Mouse (Mus musculus): ENCODE measurements around the gene Ulk4. TPM values are rescaled to one million over a fixed set of nuclear protein-coding genes. Genes with fewer than 3 reads are reported as not detected.
A peak's percentile ranks its signal among the peaks of the same experiment; 100 is the strongest.

Ulk4 gene
- polyA plus RNA-seq, 1 experiment from 2014 or later = 149 TPM

DNA sequence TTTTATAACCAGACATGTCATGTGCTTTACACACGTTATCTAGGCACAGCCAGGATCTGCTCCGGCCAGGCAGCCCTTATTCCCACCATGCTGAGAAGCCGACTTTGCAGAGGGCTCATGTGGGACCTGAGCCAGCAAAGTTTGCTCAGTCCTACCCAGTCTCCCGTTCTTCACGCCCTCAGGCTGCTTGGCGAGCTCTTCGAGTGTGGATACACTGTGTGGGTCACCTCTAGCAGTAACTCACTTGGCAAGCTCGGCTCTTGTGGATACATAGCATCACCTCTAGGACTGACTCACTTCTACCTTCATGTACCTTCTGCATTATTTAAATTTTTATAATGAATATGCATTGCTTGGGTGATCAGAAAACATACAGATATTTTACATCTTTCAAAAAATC, 189.3 kb downstream of the Ulk4 start:
- H3K27ac ChIP-seq = no peak overlapping the region
- no peak overlapping the region for H3K9ac ChIP-seq
- no peak overlapping the region for H3K4me2 ChIP-seq
- no peaks in the 10 kb centered on the region for H3K4me1 ChIP-seq
- H3K27me3 ChIP-seq = no peaks in the 10 kb centered on the region
- WGBS = 36% methylated on average over 8 of the region's 8 CpGs
- no peaks in the 10 kb centered on the region for H3K36me3 ChIP-seq
- no peaks in the 10 kb centered on the region for H3K9me3 ChIP-seq
- no peak overlapping the region for H3K4me3 ChIP-seq
- ATAC-seq (ENCODE audit: borderline replicate concordance, extremely low read depth, low FRiP score, low TSS enrichment) = peak; percentile 66; the same call in 1 of the 2 replicates

GRCm38 (mm10) chr9:121084191-121084590, 192.8 kb downstream of the Ulk4 start:
- Histone ChIP-seq H3K27ac (no peak overlapping the region), H3K36me3 (no peaks in the 10 kb centered on the region), H3K4me2 (no peak overlapping the region), H3K4me3 (no peak overlapping the region), H3K9me3 (no peaks in the 10 kb centered on the region), H3K4me1 (peaks cover 9% of the 10 kb centered on the region), H3K27me3 (no peaks in the 10 kb centered on the region), H3K9ac (no peak overlapping the region)
- 67% methylated on average over 4 of the region's 4 CpGs for WGBS
- no peak for ATAC-seq (ENCODE audit: borderline replicate concordance, extremely low read depth, low FRiP score, low TSS enrichment)

- no peak for ATAC-seq (ENCODE audit: borderline replicate concordance, extremely low read depth, low FRiP score, low TSS enrichment)
- H3K36me3 ChIP-seq = no peaks in the 10 kb centered on the region
- no peak overlapping the region for H3K4me2 ChIP-seq
- no peak overlapping the region for H3K27ac ChIP-seq
- no peak overlapping the region for H3K9ac ChIP-seq
- 79% methylated on average over 3 of the region's 3 CpGs for WGBS
- no peaks in the 10 kb centered on the region for H3K9me3 ChIP-seq
- H3K4me1 ChIP-seq = peaks cover 15% of the 10 kb centered on the region
- no peak overlapping the region for H3K4me3 ChIP-seq
- no peaks in the 10 kb centered on the region for H3K27me3 ChIP-seq
Measured at GRCm38 (mm10) chr9:121080834-121081233, 196.2 kb downstream of the Ulk4 start.

DNA sequence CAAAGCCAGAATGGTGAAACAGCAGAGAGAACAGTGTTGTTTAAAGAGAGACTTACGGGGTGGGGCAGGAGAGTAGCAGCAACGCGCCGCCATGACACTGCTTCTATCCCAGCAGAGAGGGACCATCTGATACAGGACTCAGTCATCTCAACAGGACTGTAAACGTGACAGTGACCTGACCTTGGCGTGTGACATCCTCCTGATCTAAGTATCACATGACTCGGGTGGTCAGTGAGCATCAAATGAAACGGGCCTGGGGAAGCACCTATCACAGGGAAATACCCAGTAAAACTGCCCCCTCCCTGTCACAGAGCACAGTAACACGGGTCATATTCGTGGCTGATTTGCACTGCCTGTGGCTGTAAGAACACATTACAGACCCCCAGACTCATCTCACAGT, 196.6 kb downstream of the Ulk4 start:
- no peak overlapping the region for H3K9ac ChIP-seq
- H3K4me2 ChIP-seq = no peak overlapping the region
- no peak for ATAC-seq (ENCODE audit: borderline replicate concordance, extremely low read depth, low FRiP score, low TSS enrichment)
- no peaks in the 10 kb centered on the region for H3K27me3 ChIP-seq
- H3K9me3 ChIP-seq = no peaks in the 10 kb centered on the region
- peaks cover 15% of the 10 kb centered on the region for H3K4me1 ChIP-seq
- no peaks in the 10 kb centered on the region for H3K36me3 ChIP-seq
- no peak overlapping the region for H3K4me3 ChIP-seq
- WGBS = 36% methylated on average over 10 of the region's 10 CpGs
- H3K27ac ChIP-seq = no peak overlapping the region

DNA sequence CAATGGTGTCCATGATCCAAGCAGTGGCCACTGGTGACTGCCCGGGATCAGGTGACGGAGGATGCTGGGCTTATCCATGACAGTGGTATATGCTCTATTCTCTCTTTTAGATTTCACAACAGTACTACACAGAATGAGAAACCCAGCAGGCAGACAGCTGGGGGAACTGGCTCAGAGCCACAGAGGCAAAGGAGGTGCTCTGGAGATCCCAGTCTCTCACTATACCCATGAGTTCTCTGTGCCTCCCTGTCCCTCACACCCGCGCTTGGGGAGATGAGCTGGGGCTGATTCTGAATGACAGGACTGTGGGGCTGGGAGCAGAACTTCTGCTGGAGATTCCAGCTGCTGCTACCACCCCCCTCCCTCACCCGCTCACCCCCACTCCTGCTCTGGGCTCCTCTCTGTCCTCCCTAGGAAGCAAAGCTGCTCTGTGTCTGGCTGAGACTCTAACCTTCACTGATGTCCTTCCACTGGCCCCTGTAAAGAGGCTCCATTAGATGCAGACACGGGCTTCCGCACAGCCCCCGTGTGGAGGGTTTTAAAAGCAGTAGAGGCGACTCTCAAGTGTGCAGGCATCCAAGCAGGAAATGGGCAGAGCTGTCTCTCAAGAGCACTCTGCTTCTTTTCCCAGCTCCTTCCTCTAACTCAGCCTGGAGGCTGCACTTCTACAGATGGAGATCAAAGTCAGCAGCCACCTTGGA, 197.5 kb downstream of the Ulk4 start:
- Histone ChIP-seq H3K9ac (no peak overlapping the region), H3K4me2 (peak overlapping the region; percentile 42)

GRCm38 (mm10) chr9:121076291-121076690, 200.7 kb downstream of the Ulk4 start:
- Histone ChIP-seq H3K9me3 (no peaks in the 10 kb centered on the region), H3K9ac (no peak overlapping the region), H3K36me3 (no peaks in the 10 kb centered on the region), H3K4me1 (peaks cover 20% of the 10 kb centered on the region), H3K27ac (no peak overlapping the region), H3K4me3 (no peak overlapping the region), H3K27me3 (no peaks in the 10 kb centered on the region), H3K4me2 (no peak overlapping the region)
- ATAC-seq (ENCODE audit: borderline replicate concordance, extremely low read depth, low FRiP score, low TSS enrichment) = no peak
- WGBS = 36% methylated on average over 12 of the region's 12 CpGs

More for the DNA sequence above, 197.5 kb downstream of the Ulk4 start:
- peak; percentile 85 for ATAC-seq (ENCODE audit: borderline replicate concordance, extremely low read depth, low FRiP score, low TSS enrichment)
- peaks cover 15% of the 10 kb centered on the region for H3K4me1 ChIP-seq
- no peaks in the 10 kb centered on the region for H3K9me3 ChIP-seq
- peak overlapping the region; percentile 52 for H3K27ac ChIP-seq
- H3K36me3 ChIP-seq = no peaks in the 10 kb centered on the region
- no peak overlapping the region for H3K4me3 ChIP-seq
- WGBS = 20% methylated on average over 9 of the region's 9 CpGs
- H3K27me3 ChIP-seq = no peaks in the 10 kb centered on the region

- H3K36me3 ChIP-seq = no peaks in the 10 kb centered on the region
- no peak overlapping the region for H3K4me2 ChIP-seq
- H3K4me3 ChIP-seq = no peak overlapping the region
- no peak for ATAC-seq (ENCODE audit: borderline replicate concordance, extremely low read depth, low FRiP score, low TSS enrichment)
- H3K27me3 ChIP-seq = no peaks in the 10 kb centered on the region
- no peaks in the 10 kb centered on the region for H3K9me3 ChIP-seq
- 77% methylated on average over 4 of the region's 4 CpGs for WGBS
- no peak overlapping the region for H3K9ac ChIP-seq
- H3K4me1 ChIP-seq = peaks cover 25% of the 10 kb centered on the region
- H3K27ac ChIP-seq = no peak overlapping the region
Measured at GRCm38 (mm10) chr9:121075246-121075645, 201.8 kb downstream of the Ulk4 start.

DNA sequence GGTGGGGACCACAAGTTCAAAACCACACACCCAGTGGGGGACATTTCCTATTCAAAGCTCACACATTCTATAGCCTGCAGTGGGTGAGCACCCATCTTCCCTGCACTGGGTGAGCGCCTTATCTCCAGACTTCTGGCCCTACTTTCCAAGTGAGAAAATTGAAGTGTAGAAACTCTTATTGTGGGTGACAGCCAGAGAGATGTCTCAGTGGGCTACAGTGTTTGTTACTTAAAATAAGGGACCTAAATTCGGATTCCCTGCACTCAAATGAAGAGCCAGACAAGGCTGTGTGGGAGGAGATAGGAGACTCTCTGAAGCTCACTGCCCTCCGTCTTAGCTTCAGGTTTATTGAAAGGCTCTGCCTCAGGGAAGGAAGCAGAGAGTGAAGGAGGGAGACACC, 202.3 kb downstream of the Ulk4 start:
- Histone ChIP-seq H3K27ac (no peak overlapping the region), H3K9ac (no peak overlapping the region), H3K4me1 (peaks cover 22% of the 10 kb centered on the region), H3K36me3 (no peaks in the 10 kb centered on the region), H3K9me3 (no peaks in the 10 kb centered on the region), H3K4me3 (no peak overlapping the region), H3K27me3 (no peaks in the 10 kb centered on the region), H3K4me2 (no peak overlapping the region)
- ATAC-seq (ENCODE audit: borderline replicate concordance, extremely low read depth, low FRiP score, low TSS enrichment) = no peak
- 86% methylated on average over 3 of the region's 3 CpGs for WGBS

DNA sequence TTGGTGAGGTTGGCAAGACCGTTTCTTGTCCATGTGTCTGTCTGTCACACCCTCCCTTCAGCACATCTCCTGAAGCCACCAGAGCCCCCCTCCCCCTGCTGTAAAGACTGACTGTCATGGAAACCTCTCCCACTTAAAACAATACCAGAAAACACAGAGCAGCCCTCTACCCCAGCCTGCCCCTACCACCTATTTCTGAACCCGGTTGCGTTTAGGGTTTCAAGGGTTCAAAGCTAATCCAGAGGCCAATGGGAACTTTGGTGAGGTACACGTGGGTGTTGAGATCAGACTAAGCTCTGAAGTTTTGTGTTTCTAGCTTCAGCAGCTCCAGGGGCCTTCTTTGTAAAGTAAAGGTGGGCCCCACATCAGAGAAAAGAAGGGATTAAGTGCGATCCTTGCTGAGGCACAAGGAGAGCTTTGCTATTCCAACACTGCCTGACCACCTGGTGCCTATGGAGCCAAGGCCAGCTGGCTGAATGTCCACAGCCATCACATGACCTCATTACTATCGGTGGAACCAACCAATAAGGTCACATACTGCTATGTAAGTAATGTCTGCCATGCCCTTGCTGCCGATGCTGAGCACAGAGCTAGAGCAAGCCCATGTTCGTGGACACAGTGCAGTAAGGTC, 204.8 kb downstream of the Ulk4 start:
- H3K9ac ChIP-seq = no peak overlapping the region
- no peak overlapping the region for H3K27ac ChIP-seq
- H3K36me3 ChIP-seq = no peaks in the 10 kb centered on the region
- H3K9me3 ChIP-seq = no peaks in the 10 kb centered on the region
- no peak for ATAC-seq (ENCODE audit: borderline replicate concordance, extremely low read depth, low FRiP score, low TSS enrichment)
- no peak overlapping the region for H3K4me2 ChIP-seq
- 0 out of 2 replicates have a peak, but pooled peaks cover 13% of the 10 kb centered on the region for H3K4me1 ChIP-seq
- no peak overlapping the region for H3K4me3 ChIP-seq
- H3K27me3 ChIP-seq = no peaks in the 10 kb centered on the region
- 63% methylated on average over 8 of the region's 8 CpGs for WGBS

- ATAC-seq (ENCODE audit: borderline replicate concordance, extremely low read depth, low FRiP score, low TSS enrichment) = no peak
- 63% methylated on average over 10 of the region's 10 CpGs for WGBS
- Histone ChIP-seq H3K27ac (no peak overlapping the region), H3K9ac (no peak overlapping the region), H3K9me3 (no peaks in the 10 kb centered on the region), H3K4me1 (0 out of 2 replicates have a peak, but pooled peaks cover 13% of the 10 kb centered on the region), H3K36me3 (no peaks in the 10 kb centered on the region), H3K4me3 (no peak overlapping the region), H3K27me3 (no peaks in the 10 kb centered on the region), H3K4me2 (no peak overlapping the region)
Measured at GRCm38 (mm10) chr9:121071461-121072126, 205.4 kb downstream of the Ulk4 start.

DNA sequence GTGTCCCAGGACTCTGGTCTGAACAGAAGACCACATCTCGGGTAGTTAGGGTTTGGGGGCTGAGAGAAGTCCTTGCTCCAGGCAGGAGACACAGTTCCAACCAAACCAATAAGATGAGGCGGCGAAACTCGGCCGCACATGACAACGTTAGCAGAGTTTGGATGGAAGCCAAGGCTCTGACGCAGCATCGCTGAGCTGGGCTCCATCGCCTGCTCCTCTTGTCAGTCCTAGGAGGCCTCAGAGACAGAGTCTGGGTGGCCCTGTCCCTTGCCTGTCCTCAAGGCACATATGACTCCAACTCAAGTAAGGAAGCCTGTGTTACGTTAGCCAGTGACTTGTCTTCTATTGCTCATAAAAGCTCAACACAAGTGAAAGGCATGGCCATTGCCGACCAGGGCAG, 205.9 kb downstream of the Ulk4 start:
- 52% methylated on average over 11 of the region's 11 CpGs for WGBS
- H3K4me2 ChIP-seq = no peak overlapping the region
- peak; percentile 83 for ATAC-seq (ENCODE audit: borderline replicate concordance, extremely low read depth, low FRiP score, low TSS enrichment)
- no peaks in the 10 kb centered on the region for H3K27me3 ChIP-seq
- H3K4me3 ChIP-seq = no peak overlapping the region
- 0 out of 2 replicates have a peak, but pooled peaks cover 11% of the 10 kb centered on the region for H3K4me1 ChIP-seq
- no peak overlapping the region for H3K9ac ChIP-seq
- H3K27ac ChIP-seq = no peak overlapping the region
- H3K9me3 ChIP-seq = no peaks in the 10 kb centered on the region
- no peaks in the 10 kb centered on the region for H3K36me3 ChIP-seq

DNA sequence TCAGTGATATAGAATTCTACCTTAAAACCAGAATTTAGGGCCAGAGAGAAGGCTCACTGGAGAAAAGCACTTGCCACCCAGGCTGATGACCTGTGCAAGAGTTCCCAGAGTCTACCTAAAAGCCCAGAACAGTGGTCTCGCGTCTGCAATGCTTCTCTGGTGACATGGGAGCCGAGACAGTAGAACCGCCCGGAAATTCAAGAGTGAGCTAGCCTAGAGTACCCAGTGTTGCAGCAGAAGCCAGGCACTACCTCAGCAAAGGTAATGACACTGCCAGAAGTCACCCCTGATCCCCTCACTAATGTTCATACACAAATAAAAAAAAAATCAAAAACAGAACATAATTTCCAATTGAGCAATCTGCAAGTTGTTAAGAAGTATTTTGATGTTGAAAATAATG, 208.9 kb downstream of the Ulk4 start:
- no peak for ATAC-seq (ENCODE audit: borderline replicate concordance, extremely low read depth, low FRiP score, low TSS enrichment)
- Histone ChIP-seq H3K4me3 (no peak overlapping the region), H3K4me2 (no peak overlapping the region), H3K36me3 (no peaks in the 10 kb centered on the region), H3K27me3 (no peaks in the 10 kb centered on the region), H3K4me1 (0 out of 2 replicates have a peak, but pooled peaks cover 11% of the 10 kb centered on the region), H3K9ac (no peak overlapping the region), H3K27ac (no peak overlapping the region), H3K9me3 (no peaks in the 10 kb centered on the region)
- 78% methylated on average over 5 of the region's 5 CpGs for WGBS
